Mouse (Mus musculus) kidney, embryonic 15.5 days (tissue): ENCODE results near the gene Cnksr3. TPM values are rescaled to one million over a fixed set of nuclear protein-coding genes. Genes with fewer than 3 reads are reported as not detected.
A peak's percentile ranks its signal among the peaks of the same experiment; 100 is the strongest.

Experiments used
- ATAC-seq: fragments of 200-750 bp; cut with Nextera tagmentation; replicated peaks from 2 replicates; pipeline ENCODE4 v1.8.0; 2017; ENCODE audit warnings: moderate TSS enrichment; ENCODE audit not compliant: low FRiP score
- H3K27ac ChIP-seq: fragments of 300-500 bp; sonication (generic); 2 replicates; pipeline ENCODE4 v1.5.1; 2015; ENCODE audit warnings: mild to moderate bottlenecking, inconsistent platforms
- H3K27me3 ChIP-seq: fragments of 300-500 bp; sonication (generic); 2 replicates; pipeline ENCODE4 v1.6.1; 2015; ENCODE audit warnings: inconsistent platforms
- H3K36me3 ChIP-seq: fragments of 300-500 bp; sonication (generic); 2 replicates; pipeline ENCODE4 v1.6.1; 2015; ENCODE audit warnings: inconsistent platforms
- H3K4me1 ChIP-seq: fragments of 300-500 bp; sonication (generic); 2 replicates; pipeline ENCODE4 v1.6.1; 2015; ENCODE audit warnings: inconsistent platforms
- H3K4me2 ChIP-seq: fragments of 300-500 bp; sonication (generic); 2 replicates; pipeline ENCODE4 v1.6.1; 2015; ENCODE audit warnings: moderate library complexity, mild to moderate bottlenecking, inconsistent platforms
- H3K4me3 ChIP-seq: fragments of 300-500 bp; sonication (generic); replicated peaks from 2 replicates; pipeline ENCODE4 v1.5.1; 2015; ENCODE audit warnings: mild to moderate bottlenecking, inconsistent platforms
- H3K9ac ChIP-seq: fragments of 300-500 bp; sonication (generic); 2 replicates; pipeline ENCODE4 v1.6.1; 2015; ENCODE audit warnings: mild to moderate bottlenecking, inconsistent platforms
- H3K9me3 ChIP-seq: fragments of 300-500 bp; sonication (generic); replicated peaks from 2 replicates; pipeline ENCODE4 v1.6.1; 2016; ENCODE audit warnings: inconsistent platforms
- WGBS: fragments of 180-500 bp; shearing (Covaris S2); methylation state at CpG from one replicate; pipeline ENCODE4 v1.1.7; 2015; ENCODE audit warnings: mixed read lengths; 5-methylcytosine and 5-hydroxymethylcytosine counted together
- polyA plus RNA-seq: library from polyadenylated mRNA; unstranded; fragments of >200 nt; fragmentation: Nextera tagmentation; extraction: Ambion mirVana; gene quantifications from 2 replicates; pipeline ENCODE4 v1.2.1, GENCODE M21; 2015

Gene Cnksr3
- polyA plus RNA-seq, 1 experiment from 2014 or later, result 18.7 TPM

- H3K4me3 ChIP-seq, result no peak overlapping the region
- H3K36me3 ChIP-seq, result peaks cover 34% of the 10 kb centered on the region
- ATAC-seq, result no peak
- peaks cover 32% of the 10 kb centered on the region for H3K4me1 ChIP-seq
- no peak overlapping the region for H3K4me2 ChIP-seq
- H3K27ac ChIP-seq, result no peak overlapping the region
- 51% methylated on average over 12 of the region's 12 CpGs for WGBS
- H3K9me3 ChIP-seq, result no peaks in the 10 kb centered on the region
- no peak overlapping the region for H3K9ac ChIP-seq
- H3K27me3 ChIP-seq, result no peaks in the 10 kb centered on the region
These were observed 74.0 kb downstream of the Cnksr3 start for GRCm38 (mm10) chr10:7138049-7138448.

GRCm38 (mm10) chr10:7135751-7136150 lies 76.3 kb downstream of the Cnksr3 start:
- Histone ChIP-seq H3K36me3 (peaks cover 42% of the 10 kb centered on the region), H3K27me3 (no peaks in the 10 kb centered on the region), H3K9ac (no peak overlapping the region), H3K4me1 (peaks cover 25% of the 10 kb centered on the region), H3K4me2 (no peak overlapping the region), H3K4me3 (no peak overlapping the region), H3K9me3 (no peaks in the 10 kb centered on the region), H3K27ac (no peak overlapping the region)
- 66% methylated on average over 2 of the region's 2 CpGs for WGBS
- no peak for ATAC-seq

- no peak overlapping the region for H3K27ac ChIP-seq
- H3K4me3 ChIP-seq, result no peak overlapping the region
- H3K4me2 ChIP-seq, result no peak overlapping the region
- no peak for ATAC-seq
- H3K27me3 ChIP-seq, result no peaks in the 10 kb centered on the region
- peaks cover 66% of the 10 kb centered on the region for H3K36me3 ChIP-seq
- H3K4me1 ChIP-seq, result peaks cover 10% of the 10 kb centered on the region; the same call in 1 of the 2 replicates
- no peak overlapping the region for H3K9ac ChIP-seq
- 80% methylated on average over 5 of the region's 5 CpGs for WGBS
- no peaks in the 10 kb centered on the region for H3K9me3 ChIP-seq
These were observed 79.0 kb downstream of the Cnksr3 start for GRCm38 (mm10) chr10:7133005-7133404.

- Histone ChIP-seq H3K9ac (no peak overlapping the region), H3K4me3 (no peak overlapping the region), H3K9me3 (no peaks in the 10 kb centered on the region), H3K4me1 (0 out of 2 replicates have a peak, but pooled peaks cover 5% of the 10 kb centered on the region), H3K27ac (no peak overlapping the region), H3K27me3 (no peaks in the 10 kb centered on the region), H3K4me2 (no peak overlapping the region), H3K36me3 (peaks cover 73% of the 10 kb centered on the region)
- 92% methylated on average over 3 of the region's 3 CpGs for WGBS
- ATAC-seq, result no peak
These were observed 80.6 kb downstream of the Cnksr3 start for GRCm38 (mm10) chr10:7131441-7131840.

- peaks cover 80% of the 10 kb centered on the region for H3K36me3 ChIP-seq
- 90% methylated on average over 9 of the region's 9 CpGs for WGBS
These were observed 84.2 kb downstream of the Cnksr3 start for GRCm38 (mm10) chr10:7127828-7128227.

GRCm38 (mm10) chr10:7126882-7127281 lies 85.2 kb downstream of the Cnksr3 start:
- Histone ChIP-seq H3K9me3 (no peaks in the 10 kb centered on the region), H3K4me1 (no peaks in the 10 kb centered on the region), H3K27me3 (no peaks in the 10 kb centered on the region), H3K36me3 (peaks cover 84% of the 10 kb centered on the region), H3K27ac (no peak overlapping the region), H3K9ac (no peak overlapping the region), H3K4me3 (no peak overlapping the region), H3K4me2 (no peak overlapping the region)
- no peak for ATAC-seq
- 90% methylated on average over 12 of the region's 12 CpGs for WGBS

More at GRCm38 (mm10) chr10:7127828-7128227, 84.2 kb downstream of the Cnksr3 start:
- no peak overlapping the region for H3K4me2 ChIP-seq
- no peaks in the 10 kb centered on the region for H3K9me3 ChIP-seq
- no peak for ATAC-seq
- H3K27ac ChIP-seq, result no peak overlapping the region
- H3K4me3 ChIP-seq, result no peak overlapping the region
- no peaks in the 10 kb centered on the region for H3K27me3 ChIP-seq
- no peak overlapping the region for H3K9ac ChIP-seq
- no peaks in the 10 kb centered on the region for H3K4me1 ChIP-seq

GRCm38 (mm10) chr10:7126287-7126686 lies 85.8 kb downstream of the Cnksr3 start:
- no peak overlapping the region for H3K4me2 ChIP-seq
- no peaks in the 10 kb centered on the region for H3K4me1 ChIP-seq
- H3K27me3 ChIP-seq, result no peaks in the 10 kb centered on the region
- no peak overlapping the region for H3K4me3 ChIP-seq
- no peaks in the 10 kb centered on the region for H3K9me3 ChIP-seq
- H3K27ac ChIP-seq, result no peak overlapping the region
- 68% methylated on average over 7 of the region's 7 CpGs for WGBS
- no peak for ATAC-seq
- no peak overlapping the region for H3K9ac ChIP-seq
- peaks cover 81% of the 10 kb centered on the region for H3K36me3 ChIP-seq

GRCm38 (mm10) chr10:7124993-7125392 lies 87.0 kb downstream of the Cnksr3 start:
- Histone ChIP-seq H3K9me3 (no peaks in the 10 kb centered on the region), H3K36me3 (peaks cover 80% of the 10 kb centered on the region), H3K27ac (no peak overlapping the region), H3K4me2 (no peak overlapping the region), H3K9ac (no peak overlapping the region), H3K4me3 (no peak overlapping the region), H3K27me3 (no peaks in the 10 kb centered on the region), H3K4me1 (no peaks in the 10 kb centered on the region)
- WGBS, result 68% methylated on average over 7 of the region's 7 CpGs
- ATAC-seq, result peak; percentile 38; the same call in 1 of the 2 replicates

- Histone ChIP-seq H3K4me3 (no peak overlapping the region), H3K4me1 (peaks cover 20% of the 10 kb centered on the region), H3K9ac (no peak overlapping the region), H3K4me2 (no peak overlapping the region), H3K9me3 (no peaks in the 10 kb centered on the region), H3K36me3 (peaks cover 59% of the 10 kb centered on the region), H3K27ac (no peak overlapping the region), H3K27me3 (no peaks in the 10 kb centered on the region)
- no peak for ATAC-seq
- WGBS, result 80% methylated on average over 4 of the region's 4 CpGs
These were observed 89.7 kb downstream of the Cnksr3 start for GRCm38 (mm10) chr10:7122294-7122693.

GRCm38 (mm10) chr10:7120206-7120605 lies 91.8 kb downstream of the Cnksr3 start:
- no peaks in the 10 kb centered on the region for H3K9me3 ChIP-seq
- peaks cover 53% of the 10 kb centered on the region for H3K36me3 ChIP-seq
- H3K9ac ChIP-seq, result no peak overlapping the region
- peaks cover 20% of the 10 kb centered on the region for H3K4me1 ChIP-seq
- no peak overlapping the region for H3K4me2 ChIP-seq
- H3K4me3 ChIP-seq, result no peak overlapping the region
- WGBS, result 93% methylated on average over 13 of the region's 13 CpGs
- no peak for ATAC-seq
- H3K27ac ChIP-seq, result no peak overlapping the region
- H3K27me3 ChIP-seq, result no peaks in the 10 kb centered on the region

- H3K9me3 ChIP-seq, result no peaks in the 10 kb centered on the region
- no peak overlapping the region for H3K9ac ChIP-seq
- H3K4me2 ChIP-seq, result 0 out of 2 replicates have a peak overlapping the region, but pooled peaks have one; percentile 21
- peak overlapping the region; percentile 87 for H3K27ac ChIP-seq
- H3K4me1 ChIP-seq, result peaks cover 20% of the 10 kb centered on the region
- no peaks in the 10 kb centered on the region for H3K27me3 ChIP-seq
- 30% methylated on average over 10 of the region's 10 CpGs for WGBS
- peaks cover 41% of the 10 kb centered on the region for H3K36me3 ChIP-seq
- H3K4me3 ChIP-seq, result no peak overlapping the region
- ATAC-seq, result peak; percentile 84
These were observed 93.6 kb downstream of the Cnksr3 start for GRCm38 (mm10) chr10:7118258-7119077.

- Histone ChIP-seq H3K27ac (peak overlapping the region; percentile 87), H3K9me3 (no peaks in the 10 kb centered on the region), H3K4me2 (0 out of 2 replicates have a peak overlapping the region, but pooled peaks have one; percentile 21), H3K4me3 (no peak overlapping the region), H3K27me3 (no peaks in the 10 kb centered on the region), H3K4me1 (peaks cover 20% of the 10 kb centered on the region), H3K9ac (no peak overlapping the region), H3K36me3 (peaks cover 38% of the 10 kb centered on the region)
- WGBS, result 20% methylated on average over 7 of the region's 7 CpGs
- peak; percentile 93 for ATAC-seq
These were observed 94.3 kb downstream of the Cnksr3 start for GRCm38 (mm10) chr10:7117785-7118184.
